Mouse (Mus musculus): Measurements from ENCODE around the gene Col28a1.

GRCm38 (mm10) chr6:7971020-7971760, 221.2 kb downstream of the Col28a1 start:
- TF ChIP-seq CTCF (IDR thresholded peaks at IDR 0.05; ENCODE audit: borderline replicate concordance, insufficient read depth, low read depth, low read length) = no peak
- no peak for TF ChIP-seq POLR2A (IDR thresholded peaks at IDR 0.05; ENCODE audit: borderline replicate concordance, insufficient read depth, low read length)
